Mouse (Mus musculus) heart, postnatal 36 days (tissue): ENCODE measurements at regions not wholly inside any gene's neighbourhood (a gene's known extent, or its start where the extent isn't known, plus 50 kb on each side); places are given as distances from the start of the nearest gene placed in this dataset.

ENCODE experiments used
- DNase-seq, 2 experiments: peaks; one replicate each; pipeline ENCODE4 v3.0.0; 2021 to 2022
- intact Hi-C: fragments of 180-260 bp; cut with DNase I; formaldehyde crosslinking; loops from one replicate; pipeline ENCODE4 v1.15.1; 2025

DNA sequence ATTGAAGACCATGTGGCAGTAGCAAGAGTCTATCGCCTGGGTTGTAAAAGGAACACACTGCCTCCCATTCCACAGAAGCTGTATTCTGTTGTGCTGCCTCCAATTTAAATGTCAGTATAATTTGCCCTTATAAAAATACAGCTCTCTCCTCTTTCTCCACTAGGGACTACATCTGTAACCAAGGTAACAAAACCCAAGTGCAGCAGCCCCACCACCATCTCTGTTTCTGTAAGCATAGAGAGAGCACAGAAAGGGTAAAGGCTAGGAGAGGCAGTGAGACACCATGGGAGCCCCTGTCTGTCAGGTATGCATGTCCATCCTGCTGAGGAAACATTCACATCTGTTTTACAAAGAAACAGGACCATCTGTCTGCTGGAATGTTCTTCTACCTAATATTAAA is 344.4 kb downstream of the Ccser2 start:
- intact Hi-C loops = no loop called here
- no peak for DNase-seq

DNA sequence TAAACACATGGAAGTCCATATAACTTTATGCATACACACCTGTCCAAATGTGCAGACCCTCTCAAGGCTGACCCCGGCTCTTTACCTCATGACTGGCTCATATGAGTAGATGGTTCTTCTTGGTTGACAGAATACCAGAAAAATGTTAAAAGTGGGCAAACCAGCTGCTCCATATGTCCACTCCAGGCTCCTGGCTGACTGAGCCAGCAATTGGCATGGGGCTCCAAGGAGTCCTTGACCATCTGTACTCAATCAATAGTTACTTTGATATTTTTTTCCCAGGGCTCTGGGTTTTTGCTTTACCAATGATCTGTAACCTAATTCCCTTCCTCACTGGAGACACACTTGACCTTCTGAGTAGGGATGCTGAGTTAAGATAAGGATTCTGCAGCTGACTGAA is 345.5 kb downstream of the Ccser2 start:
- intact Hi-C loops = no loop called here
- DNase-seq = no peak

DNA sequence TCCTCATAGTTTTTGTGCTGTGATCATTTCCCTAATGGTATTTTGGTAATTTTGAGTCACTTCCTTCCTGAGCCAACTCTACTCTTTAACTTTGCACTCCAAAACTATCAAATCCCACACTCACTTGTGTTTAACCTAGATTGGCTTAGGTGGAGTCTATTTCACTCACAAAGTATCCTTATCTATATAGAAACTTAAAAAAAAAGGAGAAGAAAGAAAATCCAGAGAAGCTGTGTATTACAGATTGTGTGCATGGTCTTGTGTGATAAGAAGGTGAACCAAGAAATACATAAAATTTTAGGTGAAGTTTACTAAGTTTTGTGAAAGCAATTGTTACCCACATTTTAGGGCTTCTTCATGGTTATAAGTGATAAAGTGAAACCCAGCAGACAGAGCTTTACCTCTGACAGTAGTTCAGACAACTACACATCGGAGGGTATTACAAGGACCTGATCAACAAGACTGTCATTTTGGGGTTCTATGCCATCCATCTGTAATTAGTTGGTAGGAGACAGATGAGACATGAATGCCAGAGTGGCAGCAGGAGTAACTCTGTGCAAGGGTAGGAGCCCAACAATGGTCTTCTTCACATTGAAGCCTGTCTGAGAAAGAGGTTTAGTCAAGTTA is 350.0 kb downstream of the Ccser2 start:
- intact Hi-C loops = no loop called here
- no peak for DNase-seq

DNA sequence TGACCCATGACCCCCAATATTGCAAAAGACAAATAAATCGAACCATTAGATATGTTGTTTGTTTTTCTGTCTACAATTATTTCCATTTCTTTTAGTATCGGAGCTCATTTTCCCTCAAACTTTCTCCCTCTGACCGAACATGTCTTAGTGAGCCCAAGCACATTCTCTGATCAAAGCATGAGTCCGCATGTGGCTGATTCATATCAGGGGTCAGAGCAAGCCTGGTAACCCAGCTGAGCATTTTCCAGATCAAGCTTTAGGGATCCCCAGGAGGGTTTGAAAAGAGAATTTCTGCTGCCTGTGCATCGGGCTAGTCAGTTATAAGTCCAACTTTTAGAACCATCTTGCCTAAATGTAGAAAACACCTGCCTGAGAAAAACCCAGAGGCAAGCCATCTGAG is 350.6 kb downstream of the Ccser2 start:
- intact Hi-C loops = no loop called here
- DNase-seq = no peak

DNA sequence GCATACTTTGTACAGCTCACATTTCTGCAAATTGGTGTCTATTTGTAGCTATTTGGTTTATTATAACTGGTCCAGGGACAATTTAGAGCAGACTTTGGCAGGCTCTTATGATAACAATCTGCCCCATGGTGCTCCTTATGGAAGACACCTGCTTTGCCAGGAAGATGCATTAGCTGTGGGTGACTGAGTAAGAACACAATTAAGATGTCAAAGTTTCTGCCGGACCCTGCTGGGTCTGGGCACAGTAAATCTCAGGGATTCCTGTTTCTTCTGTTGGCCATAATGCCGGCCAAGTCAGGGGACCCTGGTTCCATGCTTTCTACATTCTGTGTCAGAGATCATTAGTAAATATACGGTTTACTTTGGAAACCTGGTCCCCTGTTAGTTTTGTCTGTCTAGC is 353.7 kb downstream of the Ccser2 start:
- intact Hi-C loops = no loop called here
- DNase-seq = no peak

DNA sequence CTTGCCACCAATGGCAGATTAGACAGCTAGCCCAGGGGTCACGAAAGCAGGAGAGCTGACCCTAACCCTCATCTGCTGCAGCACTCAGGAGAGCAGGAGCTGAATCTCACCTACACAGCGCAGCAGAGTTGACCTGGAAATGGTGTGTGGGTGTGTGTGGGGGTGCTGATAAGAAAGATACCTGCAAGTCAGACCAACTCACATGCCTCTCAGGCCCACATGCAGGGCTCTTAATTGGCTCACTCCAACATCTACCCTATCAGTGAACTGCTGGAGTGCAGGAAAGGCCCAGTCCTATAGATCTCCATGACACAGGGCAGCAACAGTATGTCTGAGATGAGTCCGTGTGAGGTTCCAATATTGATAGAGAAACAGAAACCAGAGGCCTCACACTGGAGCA is 355.7 kb downstream of the Ccser2 start:
- intact Hi-C loops = no loop called here
- DNase-seq = no peak

DNA sequence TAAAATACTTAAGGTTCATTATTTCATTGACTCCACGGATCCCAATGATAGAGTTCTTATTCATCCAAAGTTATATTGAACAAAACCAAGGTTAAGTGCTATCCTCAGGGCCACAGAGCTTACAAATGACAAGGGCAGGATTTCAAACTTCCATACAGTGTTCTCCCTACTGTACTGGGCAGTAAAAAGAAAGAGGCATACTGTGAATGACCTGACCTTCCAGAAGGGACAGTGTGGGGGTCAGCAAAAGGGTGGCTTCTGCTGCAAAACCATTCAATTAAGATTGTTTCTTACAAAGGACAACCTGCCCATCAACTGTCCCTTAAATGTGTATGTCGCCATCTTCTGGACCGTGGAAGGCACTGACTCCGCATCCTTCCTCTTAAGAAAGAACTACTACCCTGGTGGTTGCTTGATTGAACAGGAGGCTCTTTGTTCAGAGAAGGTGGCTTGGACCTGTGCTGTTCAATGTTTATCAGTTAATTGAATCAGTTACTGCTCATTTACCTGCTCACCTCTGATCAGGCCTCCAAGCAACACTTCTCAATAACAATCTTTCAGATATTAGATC is 384.4 kb downstream of the Ccser2 start:
- DNase-seq = no peak
- intact Hi-C loops = no loop called here

DNA sequence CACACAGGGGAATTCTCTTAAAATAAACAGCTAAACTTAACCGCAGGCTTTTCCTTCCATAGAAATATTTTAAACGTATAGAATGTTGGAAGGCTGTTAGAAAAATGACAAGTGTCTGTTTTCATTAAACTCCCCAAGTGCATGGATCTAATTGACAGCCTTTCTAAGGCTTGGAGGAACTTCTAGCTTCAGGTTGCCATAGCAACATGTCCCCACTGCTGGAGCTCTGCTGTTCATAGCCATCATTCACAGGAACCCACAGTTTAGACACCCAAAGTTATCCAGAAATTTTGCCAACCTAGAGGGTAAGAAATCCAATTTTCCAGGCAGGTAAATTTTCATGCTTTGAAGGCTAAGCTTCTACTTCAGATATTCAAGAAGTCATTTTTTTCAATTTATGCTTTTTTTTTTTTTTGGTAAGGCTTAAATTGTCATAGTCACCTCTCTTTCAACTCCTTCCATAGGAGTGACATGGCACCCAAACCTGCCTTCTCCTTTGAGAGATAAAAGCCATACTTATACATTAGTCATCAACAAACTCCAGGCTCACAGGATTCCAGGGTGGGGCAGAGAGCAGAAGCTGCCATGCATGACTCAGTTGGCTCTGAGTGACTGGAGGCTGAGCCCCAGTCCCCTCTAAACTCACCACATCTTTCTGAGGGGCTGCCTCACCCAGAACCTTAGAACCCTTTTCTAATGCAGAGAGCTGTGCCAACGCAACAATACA is 385.1 kb downstream of the Ccser2 start:
- intact Hi-C loops = no loop called here
- DNase-seq = no peak

DNA sequence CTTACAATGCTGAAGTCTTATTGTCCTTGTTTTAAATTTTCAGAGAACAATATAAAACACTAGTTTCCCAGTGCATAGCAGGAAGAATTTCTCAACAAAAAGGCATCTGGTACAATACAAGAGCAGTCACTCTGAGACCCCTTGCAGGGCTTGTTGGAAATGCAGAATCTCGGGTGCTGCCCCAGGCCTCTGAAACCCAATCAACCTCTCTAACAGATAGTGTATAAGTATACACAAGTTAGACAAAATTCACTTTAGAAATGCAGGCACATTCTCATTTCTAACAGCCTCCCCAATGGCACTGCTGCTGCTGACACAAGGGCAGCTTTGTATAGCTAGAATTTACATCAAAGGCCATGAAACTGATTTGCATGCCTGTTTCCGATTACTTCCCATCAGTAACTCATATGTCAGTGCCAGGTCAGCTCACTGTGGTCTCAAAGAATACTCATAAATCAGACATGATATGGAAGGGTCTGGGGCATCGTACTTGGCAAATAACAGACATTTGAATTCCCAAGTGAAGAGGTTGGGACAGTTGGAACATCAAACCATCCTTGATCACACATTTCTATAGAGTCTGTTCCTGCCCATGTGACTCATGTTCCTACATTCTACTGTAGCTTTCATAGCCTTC is 405.2 kb downstream of the Ccser2 start:
- DNase-seq = no peak
- intact Hi-C loops = no loop called here

DNA sequence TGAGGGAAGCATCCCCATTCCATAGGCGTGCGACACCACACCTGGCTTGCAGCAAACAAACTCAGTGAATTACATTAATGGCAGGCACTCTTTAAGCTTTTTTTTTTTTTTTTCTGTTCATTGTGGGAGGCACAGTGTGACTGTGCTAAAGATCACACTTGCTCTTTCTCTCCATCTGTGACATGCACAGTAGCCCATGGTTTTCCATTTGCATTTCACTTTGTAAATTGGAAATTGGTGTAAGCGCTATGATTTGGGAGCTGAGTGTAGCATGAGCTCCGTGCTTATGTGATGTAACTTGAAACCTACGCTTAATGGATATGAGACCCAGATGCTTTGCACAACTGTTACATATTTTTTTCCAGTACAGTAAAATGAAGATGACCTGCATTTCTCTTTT is 431.2 kb downstream of the Ccser2 start:
- no peak for DNase-seq
- intact Hi-C loops = no loop called here

DNA sequence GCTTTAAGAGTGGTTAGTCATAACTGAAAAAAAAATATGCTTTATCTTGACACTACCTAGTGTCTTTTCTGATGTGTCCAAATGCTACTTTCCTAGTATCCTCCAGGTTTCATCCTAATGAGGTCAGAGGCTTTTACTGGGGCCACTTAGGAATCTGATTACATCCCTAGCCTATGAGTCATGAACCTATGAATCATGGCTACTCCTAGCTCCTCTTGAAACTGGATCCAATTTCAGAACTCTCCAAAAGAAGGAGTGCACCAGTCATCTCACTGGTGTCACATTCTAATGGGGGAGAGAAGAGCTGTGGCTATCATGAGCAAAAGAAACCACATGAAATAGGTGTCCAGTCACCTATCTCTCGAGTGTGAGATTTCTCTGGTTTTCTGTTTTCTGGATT is 432.6 kb downstream of the 4930474N05Rik start:
- intact Hi-C loops = no loop called here
- DNase-seq = no peak

DNA sequence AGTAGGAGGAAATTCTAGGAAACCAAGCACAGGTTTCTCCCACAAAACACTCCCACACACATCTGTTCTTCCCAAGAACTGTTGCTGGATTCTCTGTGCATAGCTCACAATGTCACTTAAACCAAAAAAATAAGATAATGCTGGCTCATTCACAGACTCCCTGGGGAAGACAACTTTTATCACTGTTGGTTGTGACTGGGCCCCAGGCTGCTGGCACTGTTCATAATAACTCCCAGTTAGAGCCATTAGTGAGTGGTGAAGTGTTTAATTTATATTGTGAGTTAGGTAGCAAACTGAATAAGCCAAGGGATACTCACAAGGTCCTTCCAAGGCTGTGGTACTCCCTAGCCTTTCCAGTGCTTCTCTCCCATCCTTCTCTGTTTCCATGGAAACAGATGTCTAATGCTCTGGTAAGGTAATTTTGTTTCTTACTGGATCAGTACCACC is 430.9 kb downstream of the 4930474N05Rik start:
- DNase-seq = no peak
- intact Hi-C loops = no loop called here

DNA sequence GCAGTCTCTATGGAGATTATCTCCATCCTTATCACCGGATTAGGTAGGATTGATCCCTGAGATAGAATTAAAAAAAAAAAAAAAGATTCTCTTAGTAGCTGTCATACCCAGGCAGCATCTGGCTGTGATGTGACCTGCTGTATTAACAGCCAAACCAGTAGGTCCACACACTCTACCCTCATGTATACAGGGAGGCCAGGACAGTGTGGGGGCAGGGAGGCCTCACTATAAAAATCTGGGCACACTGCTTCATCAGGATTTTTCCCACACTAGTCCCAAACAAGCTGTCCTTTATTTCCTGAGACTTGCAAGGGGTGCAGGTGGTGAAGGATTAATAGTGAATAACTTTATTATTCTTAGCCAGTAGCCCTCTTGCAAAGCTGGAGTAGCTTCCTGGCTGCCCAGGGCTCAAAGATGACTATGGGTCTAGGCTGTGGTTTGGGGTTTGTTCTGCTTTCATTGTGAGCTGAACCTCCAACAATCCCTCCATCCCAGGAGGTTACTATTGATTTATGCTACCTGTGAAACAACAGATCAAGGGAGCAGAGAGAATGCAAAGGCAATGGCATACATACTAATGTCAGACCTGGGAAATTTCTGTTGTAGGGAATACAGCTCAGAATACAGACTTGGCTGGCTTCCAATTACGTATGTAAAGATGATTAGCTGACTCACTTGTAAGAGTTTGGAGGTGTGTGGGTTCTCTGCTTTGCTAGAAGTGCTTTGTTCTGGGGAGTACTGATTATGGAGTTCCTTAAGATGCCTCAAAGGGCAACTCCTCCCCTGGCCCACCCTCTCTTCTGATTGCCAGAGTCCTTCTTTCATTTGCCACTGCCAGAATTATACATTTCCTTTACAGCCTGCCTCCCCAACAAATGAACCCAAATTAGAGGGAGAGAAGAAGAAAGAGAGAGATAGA is 407.6 kb downstream of the 4930474N05Rik start:
- intact Hi-C loops = no loop called here
- no peak for DNase-seq

DNA sequence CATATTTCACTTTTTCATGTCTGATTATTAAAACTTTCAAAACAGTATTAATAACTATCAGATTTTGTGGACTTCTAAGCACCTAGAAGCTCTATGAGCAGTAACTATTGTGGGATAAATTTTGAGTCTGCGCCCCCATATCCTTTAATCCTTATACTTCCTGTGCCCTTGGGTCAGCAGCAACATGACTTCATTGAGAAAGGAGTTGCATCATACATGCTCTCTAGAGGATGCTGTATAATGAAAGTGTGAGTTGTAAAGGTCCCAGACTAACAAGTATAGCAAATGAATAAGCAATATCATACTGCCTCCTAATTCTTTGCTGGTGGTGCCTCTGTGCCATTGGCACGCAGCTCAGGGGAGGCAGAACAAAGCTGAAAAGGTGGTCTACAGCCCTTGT is 404.6 kb downstream of the 4930474N05Rik start:
- intact Hi-C loops = no loop called here
- no peak for DNase-seq

DNA sequence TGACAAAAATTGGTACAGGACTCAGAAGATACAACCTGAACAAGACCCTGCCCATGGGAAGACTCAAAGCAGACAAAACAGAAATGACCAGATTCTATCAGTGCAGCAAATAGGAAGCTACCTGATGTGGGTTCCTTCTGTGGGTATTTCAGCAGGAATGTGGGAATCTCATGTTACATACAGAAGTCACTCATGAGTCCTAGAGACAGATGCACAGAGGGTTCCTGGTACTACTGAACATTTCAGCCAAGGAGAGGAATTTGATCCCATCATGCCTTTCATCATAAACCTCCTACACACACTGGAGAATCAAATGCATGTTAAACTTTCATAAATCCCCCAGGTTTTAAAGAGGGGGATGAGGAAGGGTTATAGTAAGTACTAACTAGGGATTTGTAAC is 390.8 kb downstream of the 4930474N05Rik start:
- no peak for DNase-seq
- intact Hi-C loops = no loop called here

DNA sequence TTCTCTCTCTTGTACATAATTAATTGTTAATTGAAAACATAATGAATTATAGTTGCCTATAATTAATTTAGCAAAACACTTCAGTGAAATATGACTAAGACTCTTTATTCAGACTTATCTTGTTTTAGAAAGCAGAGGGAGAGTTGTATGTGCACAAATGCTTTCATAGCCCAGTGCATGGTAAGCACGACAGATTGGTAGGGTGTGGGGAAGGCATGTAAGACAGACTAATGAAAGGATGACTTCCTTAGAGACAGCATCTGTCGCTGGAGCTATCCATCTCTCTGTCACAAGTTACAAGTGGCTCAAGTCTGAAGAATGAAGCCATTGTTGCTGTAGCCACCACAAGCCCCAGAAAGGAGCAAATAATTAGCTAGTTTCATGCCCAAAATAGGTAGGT is 376.9 kb downstream of the 4930474N05Rik start:
- intact Hi-C loops = no loop called here

DNA sequence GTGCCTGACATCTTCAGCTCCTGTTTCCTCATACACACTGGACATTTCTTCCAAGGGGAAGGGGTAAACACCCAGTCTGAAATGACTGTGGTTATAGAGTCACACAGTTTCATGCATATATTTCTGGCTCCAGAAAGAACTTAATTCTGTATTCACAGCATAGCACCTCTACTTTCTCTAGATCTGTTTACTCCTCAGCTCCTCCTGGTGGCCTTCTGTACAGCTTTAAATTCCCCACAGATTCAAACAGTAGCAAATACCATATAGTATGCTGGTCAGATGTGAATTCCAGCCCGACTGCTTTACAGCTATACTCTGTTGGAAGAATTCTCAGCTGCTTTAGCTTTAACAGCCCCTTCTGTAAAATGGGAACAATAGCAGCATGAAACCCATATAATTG is 375.6 kb downstream of the 4930474N05Rik start:
- intact Hi-C loops = no loop called here

More for the DNA sequence above, 376.9 kb downstream of the 4930474N05Rik start:
- DNase-seq = no peak

DNA sequence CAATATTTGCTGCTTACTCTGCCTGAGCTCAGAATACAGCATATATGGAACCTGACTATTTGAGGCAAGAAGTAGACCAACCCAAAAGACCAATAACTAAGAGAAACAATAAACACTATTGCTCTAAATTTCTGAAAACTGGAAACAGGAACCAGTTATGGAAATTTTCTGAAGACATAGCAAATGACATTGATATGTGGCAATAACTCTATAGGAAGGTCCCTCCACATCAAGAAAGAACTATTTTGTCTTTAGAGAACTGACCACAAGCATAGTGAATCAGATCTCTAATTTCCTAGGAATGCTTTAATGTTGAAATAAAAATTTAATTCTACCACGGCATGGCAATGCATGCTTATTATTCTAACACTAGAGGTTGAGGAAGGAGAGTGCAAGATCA is 358.3 kb downstream of the 4930474N05Rik start:
- intact Hi-C loops = no loop called here
- no peak for DNase-seq

More for the DNA sequence above, 375.6 kb downstream of the 4930474N05Rik start:
- no peak for DNase-seq

DNA sequence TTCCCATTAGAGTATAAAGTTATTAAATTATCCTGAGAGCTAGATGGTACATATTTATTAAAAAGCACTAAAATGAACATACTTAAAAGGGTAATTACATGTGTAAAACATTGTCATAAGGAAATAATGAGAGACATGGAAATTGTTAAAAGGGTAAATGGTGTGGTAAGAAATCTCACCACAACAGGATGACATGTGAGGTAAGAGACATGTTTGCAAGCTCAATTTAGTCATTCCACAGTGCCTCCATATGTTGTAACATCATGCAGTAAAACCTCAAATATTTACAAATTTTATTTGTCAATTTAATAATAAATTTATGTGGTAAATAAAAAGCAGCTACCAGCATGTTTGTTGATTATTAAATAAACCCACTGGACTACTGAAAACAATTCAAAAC is 355.4 kb downstream of the 4930474N05Rik start:
- intact Hi-C loops = no loop called here
- no peak for DNase-seq

DNA sequence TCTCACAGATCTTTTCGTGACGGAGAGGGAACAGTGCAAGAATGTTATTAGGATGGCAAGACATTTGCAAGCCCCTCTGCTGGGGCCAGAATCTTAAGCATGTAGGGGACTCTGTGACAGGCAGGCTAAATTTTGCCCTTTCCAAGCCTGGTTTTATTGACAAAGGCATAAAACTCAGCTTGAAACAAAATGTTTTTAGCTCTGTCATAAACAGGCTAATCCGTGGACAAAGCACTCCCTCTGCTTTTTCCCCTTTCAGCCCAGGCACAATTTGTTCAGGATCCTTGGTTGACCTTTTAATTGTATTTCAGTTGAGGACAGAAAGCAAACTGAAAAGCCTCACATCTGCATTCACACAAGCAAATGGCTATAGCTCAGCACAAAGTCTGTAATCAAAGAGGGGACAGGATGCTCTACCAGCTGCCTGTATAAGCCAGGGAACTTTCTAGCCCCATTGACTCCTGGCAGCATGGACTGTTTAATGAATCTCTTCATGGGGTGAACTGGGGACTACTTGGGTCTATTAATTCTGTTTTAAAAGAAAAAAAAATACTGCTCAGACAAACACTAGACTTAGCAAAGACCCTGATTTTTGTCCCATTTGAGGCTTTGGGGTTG is 320.0 kb downstream of the 4930474N05Rik start:
- intact Hi-C loops = no loop called here
- no peak for DNase-seq
